ENCODE assay signal across 7 mouse cellular contexts in the genomic region with DNA sequence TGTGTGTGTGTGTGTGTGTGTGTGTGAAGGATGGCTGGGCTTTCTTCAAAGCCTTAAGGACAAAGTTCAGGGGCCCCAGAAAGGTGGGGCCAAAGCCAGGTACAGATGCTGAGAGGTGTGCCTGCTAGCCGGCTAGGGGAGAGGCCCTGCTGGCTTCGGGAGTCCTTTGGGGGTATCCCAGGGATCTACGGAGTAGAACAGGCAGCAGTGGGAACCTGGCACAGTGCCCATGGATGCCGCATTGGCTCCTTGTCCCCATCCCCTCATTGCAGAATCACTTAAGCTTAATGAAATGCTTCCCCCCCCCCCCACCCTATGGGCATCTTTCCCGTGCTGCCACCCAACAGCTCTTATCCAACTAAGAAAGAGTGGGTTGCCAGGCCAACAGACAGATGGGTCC. TPM values are rescaled to one million over a fixed set of nuclear protein-coding genes. Genes with fewer than 3 reads are reported as not detected.
DNase-seq lines count a peak whose midpoint lies in the region; ATAC-seq and TF ChIP-seq lines count a peak whose summit lies in the region.

No protein-coding gene starts in this region.

- peak overlapping the region; percentile 87 for H3K27ac ChIP-seq in lung, embryonic 14.5 days (ENCODE audit: low read depth)
- no peak overlapping the region for H3K27ac ChIP-seq in embryonic facial prominence, embryonic 11.5 days (replicated peaks; ENCODE audit: low read depth, low read length)
- peak overlapping the region; percentile 92 for H3K27ac ChIP-seq in hindbrain, embryonic 11.5 days (ENCODE audit: low read depth, low read length)
- peak overlapping the region; percentile 98 for H3K27ac ChIP-seq in midbrain, embryonic 13.5 days

- intact Hi-C loops in gastrocnemius, postnatal 36 days (cut with DNase I): no loop called here

- peaks cover 81% of the 10 kb centered on the region for H3K4me1 ChIP-seq in lung, embryonic 14.5 days (ENCODE audit: insufficient read depth)
- peaks cover 22% of the 10 kb centered on the region for H3K4me1 ChIP-seq in embryonic facial prominence, embryonic 11.5 days (ENCODE audit: control insufficient read depth, insufficient read depth, low read length)
- H3K4me1 ChIP-seq in hindbrain, embryonic 11.5 days (replicated peaks; ENCODE audit: control insufficient read depth, insufficient read depth, low read length): peaks cover 57% of the 10 kb centered on the region
- H3K4me1 ChIP-seq in midbrain, embryonic 13.5 days (replicated peaks): peaks cover 99% of the 10 kb centered on the region

- no peak for TF ChIP-seq CTCF in lung, embryonic 14.5 days (IDR thresholded peaks at IDR 0.05; ENCODE audit: low read depth)

- H3K36me3 ChIP-seq in lung, embryonic 14.5 days (ENCODE audit: insufficient read depth): peaks cover 15% of the 10 kb centered on the region; the same call in 1 of the 2 replicates
- H3K36me3 ChIP-seq in embryonic facial prominence, embryonic 11.5 days (replicated peaks; ENCODE audit: control insufficient read depth, insufficient read depth, low read depth, low read length): no peaks in the 10 kb centered on the region
- 0 out of 2 replicates have a peak, but pooled peaks cover 3% of the 10 kb centered on the region for H3K36me3 ChIP-seq in hindbrain, embryonic 11.5 days (ENCODE audit: control insufficient read depth, insufficient read depth, low read length)
- peaks cover 13% of the 10 kb centered on the region for H3K36me3 ChIP-seq in midbrain, embryonic 13.5 days

- H3K4me2 ChIP-seq in lung, embryonic 14.5 days: peak overlapping the region; percentile 37; the same call in 1 of the 2 replicates
- H3K4me2 ChIP-seq in embryonic facial prominence, embryonic 11.5 days (ENCODE audit: low read depth, low read length): no peak overlapping the region
- 0 out of 2 replicates have a peak overlapping the region, but pooled peaks have one; percentile 6 for H3K4me2 ChIP-seq in hindbrain, embryonic 11.5 days (replicated peaks; ENCODE audit: low read depth, low read length)
- H3K4me2 ChIP-seq in midbrain, embryonic 13.5 days (replicated peaks): peak overlapping the region; percentile 85

- H3K9me3 ChIP-seq in lung, embryonic 14.5 days (ENCODE audit: low read depth, low read length): no peaks in the 10 kb centered on the region
- H3K9me3 ChIP-seq in embryonic facial prominence, embryonic 11.5 days (replicated peaks; ENCODE audit: control insufficient read depth, low read length): no peaks in the 10 kb centered on the region
- H3K9me3 ChIP-seq in hindbrain, embryonic 11.5 days (ENCODE audit: control insufficient read depth, low read length): no peaks in the 10 kb centered on the region
- H3K9me3 ChIP-seq in midbrain, embryonic 13.5 days: no peaks in the 10 kb centered on the region

- no peak for ATAC-seq in lung, embryonic 14.5 days (ENCODE audit: insufficient read depth)
- no peak for ATAC-seq in embryonic facial prominence, embryonic 11.5 days (replicated peaks; ENCODE audit: insufficient number of reproducible peaks, low FRiP score, low TSS enrichment, low read depth)
- no peak for ATAC-seq in hindbrain, embryonic 11.5 days (ENCODE audit: low FRiP score)
- ATAC-seq in midbrain, embryonic 13.5 days: no peak
- no peak for ATAC-seq in erythroid progenitor cell, adult 5-6 weeks (replicated peaks; ENCODE audit: low FRiP score, poor library complexity, severe bottlenecking)

- H3K9ac ChIP-seq in lung, embryonic 14.5 days: 0 out of 2 replicates have a peak overlapping the region, but pooled peaks have one; percentile 4
- H3K9ac ChIP-seq in embryonic facial prominence, embryonic 11.5 days (replicated peaks; ENCODE audit: low read length): peak overlapping the region; percentile 22; the same call in 1 of the 2 replicates
- peak overlapping the region; percentile 59 for H3K9ac ChIP-seq in hindbrain, embryonic 11.5 days (ENCODE audit: low read depth, low read length)
- H3K9ac ChIP-seq in midbrain, embryonic 13.5 days (replicated peaks): peak overlapping the region; percentile 60

- no peak overlapping the region for H3K4me3 ChIP-seq in lung, embryonic 14.5 days (ENCODE audit: low read depth, low read length)
- H3K4me3 ChIP-seq in embryonic facial prominence, embryonic 11.5 days (ENCODE audit: low read depth, low read length): no peak overlapping the region
- H3K4me3 ChIP-seq in hindbrain, embryonic 11.5 days (ENCODE audit: low read depth, low read length): no peak overlapping the region
- H3K4me3 ChIP-seq in midbrain, embryonic 13.5 days (replicated peaks): peak overlapping the region; percentile 30

- 31% methylated on average over 5 of the region's 5 CpGs for WGBS in lung, embryonic 14.5 days
- 56% methylated on average over 5 of the region's 5 CpGs for WGBS in embryonic facial prominence, embryonic 11.5 days
- WGBS in hindbrain, embryonic 11.5 days: 39% methylated on average over 5 of the region's 5 CpGs
- WGBS in midbrain, embryonic 13.5 days: 9% methylated on average over 4 of the region's 5 CpGs

- H3K27me3 ChIP-seq in lung, embryonic 14.5 days (ENCODE audit: insufficient read depth, low read length): no peaks in the 10 kb centered on the region
- no peaks in the 10 kb centered on the region for H3K27me3 ChIP-seq in embryonic facial prominence, embryonic 11.5 days (ENCODE audit: control insufficient read depth, insufficient read depth, low read length)
- H3K27me3 ChIP-seq in hindbrain, embryonic 11.5 days (ENCODE audit: control insufficient read depth, insufficient read depth, low read length): no peaks in the 10 kb centered on the region
- H3K27me3 ChIP-seq in midbrain, embryonic 13.5 days: no peaks in the 10 kb centered on the region

- DNase-seq in lung, embryonic 14.5 days: peak; percentile 40
- DNase-seq in lung, postnatal 14 days: no peak
- no peak for DNase-seq in embryonic facial prominence, embryonic 11.5 days (ENCODE audit: low spot score)
- no peak for DNase-seq in hindbrain, embryonic 11.5 days (ENCODE audit: low spot score)
- DNase-seq in gastrocnemius, postnatal 36 days: no peak

RNA-seq across cellular contexts. Expression of a gene that starts 9.3 kb away (rescaled TPM):
- 46.8 and 47.1 TPM in 2 replicates for polyA plus RNA-seq in lung, embryonic 14.5 days (2014; fragmentation: Nextera tagmentation; extraction: Ambion mirVana)
- 19.7 and 20.3 TPM in 2 replicates for polyA plus RNA-seq in embryonic facial prominence, embryonic 11.5 days (2014; fragmentation: Nextera tagmentation; extraction: Ambion mirVana)
- 34.7 and 41.4 TPM in 2 replicates for polyA plus RNA-seq in hindbrain, embryonic 11.5 days (2014; fragmentation: Nextera tagmentation; extraction: Ambion mirVana)
- 99.6 and 106 TPM in 2 replicates for polyA plus RNA-seq in midbrain, embryonic 13.5 days (2015; fragmentation: Nextera tagmentation; extraction: Ambion mirVana)
- 10 to 100 TPM; 72.6 to 75.7 TPM for total RNA-seq in gastrocnemius, postnatal 36 days (2021)
- 8.6 and 13.8 TPM in 2 replicates for total RNA-seq in erythroid progenitor cell, adult 5-6 weeks (2015; ENCODE audit: low replicate concordance)
- total RNA-seq in erythroid progenitor cell, adult 5-6 weeks (2017; ENCODE audit: low replicate concordance): 3.3 and 8.0 TPM in 2 replicates

RNA-seq across cellular contexts. Expression of a gene that starts 20.5 kb away (rescaled TPM):
- 53.0 and 53.5 TPM in 2 replicates for polyA plus RNA-seq in lung, embryonic 14.5 days (2014; fragmentation: Nextera tagmentation; extraction: Ambion mirVana)
- polyA plus RNA-seq in embryonic facial prominence, embryonic 11.5 days (2014; fragmentation: Nextera tagmentation; extraction: Ambion mirVana): 54.8 and 55.1 TPM in 2 replicates
- polyA plus RNA-seq in hindbrain, embryonic 11.5 days (2014; fragmentation: Nextera tagmentation; extraction: Ambion mirVana): 47.3 and 60.8 TPM in 2 replicates
- polyA plus RNA-seq in midbrain, embryonic 13.5 days (2015; fragmentation: Nextera tagmentation; extraction: Ambion mirVana): 83.5 and 90.3 TPM in 2 replicates
- 10 to 100 TPM; 41.4 to 41.9 TPM for total RNA-seq in gastrocnemius, postnatal 36 days (2021)
- total RNA-seq in erythroid progenitor cell, adult 5-6 weeks (2015; ENCODE audit: low replicate concordance): 30.6 and 57.7 TPM in 2 replicates
- 14.7 and 25.0 TPM in 2 replicates for total RNA-seq in erythroid progenitor cell, adult 5-6 weeks (2017; ENCODE audit: low replicate concordance)

RNA-seq across cellular contexts. Expression of a gene that starts 25.4 kb away (rescaled TPM):
- polyA plus RNA-seq in lung, embryonic 14.5 days (2014; fragmentation: Nextera tagmentation; extraction: Ambion mirVana): 1.4 and 1.7 TPM in 2 replicates
- polyA plus RNA-seq in embryonic facial prominence, embryonic 11.5 days (2014; fragmentation: Nextera tagmentation; extraction: Ambion mirVana): 0.69 and 1.2 TPM in 2 replicates
- 0.92 and 1.4 TPM in 2 replicates for polyA plus RNA-seq in hindbrain, embryonic 11.5 days (2014; fragmentation: Nextera tagmentation; extraction: Ambion mirVana)
- 1.2 and 1.9 TPM in 2 replicates for polyA plus RNA-seq in midbrain, embryonic 13.5 days (2015; fragmentation: Nextera tagmentation; extraction: Ambion mirVana)
- 100 to 1,000 TPM in 1 of 2 experiments, 10 to 100 TPM in 1; 86.6 to 139 TPM for total RNA-seq in gastrocnemius, postnatal 36 days (2021)
- total RNA-seq in erythroid progenitor cell, adult 5-6 weeks (2015; ENCODE audit: low replicate concordance): not detected in 2 replicates
- not detected in 2 replicates for total RNA-seq in erythroid progenitor cell, adult 5-6 weeks (2017; ENCODE audit: low replicate concordance)

RNA-seq across cellular contexts. Expression of a gene that starts 45.6 kb away (rescaled TPM):
- 16.2 and 16.3 TPM in 2 replicates for polyA plus RNA-seq in lung, embryonic 14.5 days (2014; fragmentation: Nextera tagmentation; extraction: Ambion mirVana)
- polyA plus RNA-seq in embryonic facial prominence, embryonic 11.5 days (2014; fragmentation: Nextera tagmentation; extraction: Ambion mirVana): 20.2 and 22.0 TPM in 2 replicates
- 25.0 and 28.0 TPM in 2 replicates for polyA plus RNA-seq in hindbrain, embryonic 11.5 days (2014; fragmentation: Nextera tagmentation; extraction: Ambion mirVana)
- polyA plus RNA-seq in midbrain, embryonic 13.5 days (2015; fragmentation: Nextera tagmentation; extraction: Ambion mirVana): 34.2 and 34.5 TPM in 2 replicates
- total RNA-seq in gastrocnemius, postnatal 36 days (2021): 10 to 100 TPM; 49.0 to 51.4 TPM
- total RNA-seq in erythroid progenitor cell, adult 5-6 weeks (2015; ENCODE audit: low replicate concordance): 43.6 and 44.7 TPM in 2 replicates
- total RNA-seq in erythroid progenitor cell, adult 5-6 weeks (2017; ENCODE audit: low replicate concordance): 29.5 and 35.5 TPM in 2 replicates

RNA-seq across cellular contexts. Expression of a gene that starts 48.7 kb away (rescaled TPM):
- not detected in 2 replicates for polyA plus RNA-seq in lung, embryonic 14.5 days (2014; fragmentation: Nextera tagmentation; extraction: Ambion mirVana)
- polyA plus RNA-seq in embryonic facial prominence, embryonic 11.5 days (2014; fragmentation: Nextera tagmentation; extraction: Ambion mirVana): not detected in 2 replicates
- polyA plus RNA-seq in hindbrain, embryonic 11.5 days (2014; fragmentation: Nextera tagmentation; extraction: Ambion mirVana): not detected in 2 replicates
- polyA plus RNA-seq in midbrain, embryonic 13.5 days (2015; fragmentation: Nextera tagmentation; extraction: Ambion mirVana): not detected in 2 replicates
- total RNA-seq in gastrocnemius, postnatal 36 days (2021): not detected
- total RNA-seq in erythroid progenitor cell, adult 5-6 weeks (2015; ENCODE audit: low replicate concordance): not detected in 2 replicates
- not detected in 2 replicates for total RNA-seq in erythroid progenitor cell, adult 5-6 weeks (2017; ENCODE audit: low replicate concordance)

Comparison
In these comparisons a context has a peak if more than half of its experiments do, and no peak if none do; other contexts are left out.
1. H3K9ac ChIP-seq: peak in every context shown above with its lines; median percentile 60 in midbrain, embryonic 13.5 days; 59 in hindbrain, embryonic 11.5 days; 22 in embryonic facial prominence, embryonic 11.5 days; 4 in lung, embryonic 14.5 days.